Mouse (Mus musculus) E14TG2a.4 (cell line): ENCODE measurements around the gene Zbed5.
A peak's percentile ranks its signal among the peaks of the same experiment; 100 is the strongest.

ENCODE experiments used
- H3K27me3 ChIP-seq: 2 replicates; pipeline ENCODE4 v1.6.1; 2014; ENCODE audit warnings: low read length, control low read depth; ENCODE audit not compliant: insufficient read depth
- H3K36me3 ChIP-seq: 2 replicates; pipeline ENCODE4 v1.6.1; 2014; ENCODE audit warnings: low read length, control low read depth; ENCODE audit not compliant: insufficient read depth
- H3K4me1 ChIP-seq: replicated peaks from 2 replicates; pipeline ENCODE4 v1.6.1; 2014; ENCODE audit warnings: low read depth, low read length, control low read depth
- H3K4me3 ChIP-seq: replicated peaks from 2 replicates; pipeline ENCODE4 v1.5.1; 2014; ENCODE audit warnings: mild to moderate bottlenecking, low read length
- H3K9me3 ChIP-seq: 2 replicates; pipeline ENCODE4 v1.6.1; 2014; ENCODE audit warnings: low read length, control low read depth
- CTCF ChIP-seq: conservative IDR thresholded peaks from 2 replicates; pipeline ENCODE4 v1.5.1; 2014; ENCODE audit warnings: low read length
- NANOG ChIP-seq: IDR thresholded peaks from 2 replicates; pipeline ENCODE4 v1.6.1; 2014; ENCODE audit warnings: borderline replicate concordance, low read length, mixed read lengths
- POU5F1 ChIP-seq: IDR thresholded peaks from 2 replicates; pipeline ENCODE4 v1.6.1; 2014; ENCODE audit warnings: low read length, borderline replicate concordance

Zbed5 gene

DNA sequence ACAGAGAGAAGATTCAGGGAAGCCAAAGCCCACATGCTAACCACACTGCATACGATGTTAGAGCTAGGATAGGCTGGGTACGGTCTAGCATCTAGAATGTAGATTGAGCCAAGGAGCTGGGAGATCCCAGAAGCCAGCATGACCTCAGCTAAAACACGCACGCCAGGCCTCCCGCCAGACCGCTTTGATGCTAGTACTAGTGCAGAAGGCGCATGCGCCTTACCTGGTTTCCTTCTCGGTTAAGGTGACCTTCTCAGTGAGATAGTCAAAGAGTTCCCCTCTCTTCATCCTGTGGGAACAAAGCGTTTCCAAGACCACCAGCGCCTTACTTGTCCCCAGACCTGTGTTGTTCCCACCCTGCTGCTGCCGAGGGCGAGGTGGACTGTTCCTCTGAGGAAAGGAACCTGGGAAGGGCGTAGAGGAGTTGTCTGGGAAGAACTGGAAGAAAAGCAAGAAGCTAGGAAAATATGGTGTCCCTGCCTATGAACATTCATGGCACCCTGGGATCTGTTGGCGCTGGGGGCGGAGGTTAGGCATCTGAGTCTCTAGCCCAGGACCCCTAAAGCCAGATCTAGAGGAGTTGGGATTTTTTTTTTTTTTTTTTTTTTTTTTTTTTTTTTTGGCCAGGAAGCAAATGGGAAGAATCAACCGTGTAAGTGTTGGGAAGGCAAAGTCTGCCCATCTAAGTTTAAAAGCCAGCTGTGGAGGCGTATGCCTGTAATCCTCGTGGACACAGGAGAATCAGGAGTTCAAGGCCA is 26.1 kb upstream of the Zbed5 start:
- Histone ChIP-seq H3K27me3 (no peaks in the 10 kb centered on the region), H3K4me3 (peak overlapping the region; percentile 51; the same call in 1 of the 2 replicates), H3K4me1 (peaks cover 55% of the 10 kb centered on the region), H3K9me3 (no peaks in the 10 kb centered on the region), H3K36me3 (no peaks in the 10 kb centered on the region)
- no peak for TF ChIP-seq CTCF
- no peak for TF ChIP-seq NANOG
- TF ChIP-seq POU5F1: no peak

DNA sequence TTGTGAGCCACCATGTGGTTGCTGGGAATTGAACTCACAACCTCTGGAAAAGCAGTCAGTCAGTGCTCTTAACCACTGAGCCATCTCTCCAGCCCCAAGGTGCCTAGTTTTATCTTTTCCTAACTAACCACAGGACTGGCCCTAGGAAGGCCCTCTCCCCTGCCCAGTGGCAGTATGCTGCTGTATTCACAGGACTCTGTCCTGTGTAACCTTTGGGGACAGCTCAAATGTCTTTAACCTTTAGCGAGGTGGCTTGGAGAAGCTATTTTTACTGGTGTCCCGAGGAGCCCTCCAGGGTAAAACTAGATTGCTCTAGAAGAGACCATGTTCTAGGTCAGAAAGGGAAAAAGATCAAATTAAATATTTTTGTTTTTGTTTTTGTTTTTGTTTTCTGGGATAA is 24.3 kb upstream of the Zbed5 start:
- Histone ChIP-seq H3K4me1 (peaks cover 51% of the 10 kb centered on the region), H3K4me3 (no peak overlapping the region), H3K36me3 (no peaks in the 10 kb centered on the region), H3K9me3 (no peaks in the 10 kb centered on the region), H3K27me3 (no peaks in the 10 kb centered on the region)
- no peak for TF ChIP-seq NANOG
- no peak for TF ChIP-seq POU5F1
- no peak for TF ChIP-seq CTCF

DNA sequence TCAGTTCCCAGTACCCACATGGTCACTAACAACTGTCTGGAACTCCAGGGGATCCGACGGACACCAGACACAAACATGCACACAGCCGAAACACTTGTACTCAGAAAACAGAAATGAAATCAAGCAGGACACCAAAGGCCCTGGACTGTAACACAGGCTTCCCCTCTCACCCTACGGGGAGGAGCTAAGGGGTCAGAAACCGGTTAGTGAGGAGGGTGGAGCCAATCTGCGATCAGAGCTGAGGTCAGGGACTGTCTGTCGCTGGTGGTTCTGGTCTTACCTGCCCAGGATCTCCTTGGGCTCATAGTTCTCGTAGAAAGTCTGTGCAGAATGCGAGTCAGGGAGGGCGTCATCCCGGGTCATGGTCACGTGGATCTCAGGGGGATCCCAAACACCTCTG is 21.6 kb upstream of the Zbed5 start:
- Histone ChIP-seq H3K36me3 (no peaks in the 10 kb centered on the region), H3K9me3 (no peaks in the 10 kb centered on the region), H3K4me3 (peak overlapping the region; percentile 62), H3K4me1 (peaks cover 48% of the 10 kb centered on the region), H3K27me3 (no peaks in the 10 kb centered on the region)
- TF ChIP-seq CTCF (no peak), POU5F1 (no peak), NANOG (no peak)

DNA sequence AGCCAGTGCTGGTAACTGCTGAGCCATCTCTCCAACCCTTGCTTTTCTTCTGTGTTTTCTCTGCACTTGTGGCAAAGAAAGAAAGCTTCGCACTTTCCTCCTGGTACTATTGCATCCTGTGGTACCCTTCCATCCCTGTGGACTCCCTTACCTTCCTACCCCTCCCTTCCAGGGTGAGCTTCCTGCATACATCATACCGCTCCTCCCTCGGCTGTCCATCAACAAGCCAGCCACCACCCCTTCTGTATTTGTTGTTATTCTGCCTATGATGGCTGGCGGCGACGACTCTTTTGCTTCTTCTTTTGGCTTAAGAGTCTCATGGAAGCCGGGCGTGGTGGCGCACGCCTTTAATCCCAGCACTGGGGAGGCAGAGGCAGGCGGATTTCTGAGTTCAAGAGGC is 20.4 kb upstream of the Zbed5 start:
- Histone ChIP-seq H3K4me1 (peaks cover 36% of the 10 kb centered on the region), H3K9me3 (no peaks in the 10 kb centered on the region), H3K4me3 (peak overlapping the region; percentile 67), H3K27me3 (no peaks in the 10 kb centered on the region), H3K36me3 (peaks cover 5% of the 10 kb centered on the region)
- no peak for TF ChIP-seq NANOG
- TF ChIP-seq CTCF: no peak
- no peak for TF ChIP-seq POU5F1

DNA sequence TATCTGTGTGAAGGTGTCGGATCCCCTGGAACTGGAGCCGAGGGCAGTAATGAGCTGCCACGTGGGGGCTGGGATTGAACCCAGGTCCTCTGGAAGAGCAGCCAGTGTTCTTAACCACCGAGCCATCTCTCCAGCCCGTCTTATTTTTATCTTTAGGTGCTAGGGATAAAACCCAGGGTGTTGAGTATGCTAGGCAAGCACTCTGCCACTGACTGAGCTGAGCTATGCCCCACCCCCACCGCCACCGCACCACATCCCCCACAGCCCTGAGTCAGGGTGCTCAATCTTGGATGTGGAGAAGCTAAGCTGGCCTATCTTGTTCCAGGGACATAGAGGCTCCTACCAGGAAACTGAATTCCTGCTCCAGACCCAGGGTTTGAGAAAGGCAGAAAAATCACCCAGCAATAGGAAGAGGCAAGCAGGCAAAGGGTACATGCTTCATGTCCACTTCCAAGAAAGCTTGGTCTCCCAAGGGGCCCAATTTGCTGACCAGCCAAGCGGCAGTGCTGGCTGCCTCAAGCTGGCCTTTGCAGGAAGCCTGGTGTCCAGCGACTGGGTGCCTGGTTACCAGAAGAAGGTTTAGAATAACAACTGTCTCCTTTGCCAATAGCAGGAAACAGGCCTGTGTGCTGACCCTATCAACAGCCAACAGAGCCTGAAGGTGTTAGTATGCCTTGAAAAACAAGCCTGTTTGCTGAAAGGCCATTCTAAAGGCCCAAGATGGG is 17.6 kb upstream of the Zbed5 start:
- peaks cover 32% of the 10 kb centered on the region for H3K36me3 ChIP-seq
- TF ChIP-seq CTCF (no peak), POU5F1 (no peak), NANOG (no peak)
- H3K27me3 ChIP-seq: no peaks in the 10 kb centered on the region
- H3K4me1 ChIP-seq: peaks cover 35% of the 10 kb centered on the region
- H3K9me3 ChIP-seq: no peaks in the 10 kb centered on the region
- no peak overlapping the region for H3K4me3 ChIP-seq

DNA sequence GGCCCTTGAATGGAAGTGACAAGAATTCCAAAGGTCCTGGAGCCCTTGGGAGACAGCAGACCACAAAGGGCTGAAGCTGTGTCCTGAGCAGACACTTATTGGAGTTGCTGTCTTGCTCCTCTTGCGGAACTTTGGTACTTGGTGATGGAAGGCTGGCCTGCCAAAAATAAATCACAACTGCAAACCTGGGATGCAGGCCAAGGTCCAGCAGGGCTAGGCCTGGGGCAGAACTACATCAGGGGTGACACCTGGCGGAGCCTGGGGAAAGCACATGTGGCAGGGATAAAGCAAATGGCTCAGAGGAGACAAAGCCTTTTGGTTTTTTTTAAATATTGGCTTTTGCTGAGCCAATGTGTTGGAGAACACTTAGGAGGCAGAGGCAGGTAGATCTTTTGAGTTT is 16.6 kb upstream of the Zbed5 start:
- TF ChIP-seq POU5F1: no peak
- TF ChIP-seq CTCF: peak; percentile 68
- Histone ChIP-seq H3K4me1 (peaks cover 32% of the 10 kb centered on the region), H3K9me3 (no peaks in the 10 kb centered on the region), H3K27me3 (no peaks in the 10 kb centered on the region), H3K36me3 (peaks cover 40% of the 10 kb centered on the region), H3K4me3 (no peak overlapping the region)

DNA sequence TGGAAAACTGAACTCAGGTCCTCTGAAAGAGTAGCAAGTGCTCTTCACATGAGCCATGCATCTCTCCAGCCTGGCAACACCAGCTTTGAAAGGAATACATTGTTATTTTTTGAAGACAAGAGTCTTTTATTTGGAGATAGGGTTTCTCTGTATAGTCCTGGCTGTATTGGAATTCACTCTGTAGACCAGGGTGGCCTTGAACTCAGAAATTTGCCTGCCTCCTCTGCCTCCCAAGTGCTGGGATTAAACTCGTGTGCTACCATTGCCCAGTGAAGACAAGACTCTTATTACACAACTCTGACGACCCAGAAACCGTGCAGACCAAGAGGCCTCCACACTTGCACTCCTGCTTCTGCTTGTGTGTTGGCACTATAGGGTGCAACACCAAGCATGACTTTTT is 15.6 kb upstream of the Zbed5 start:
- TF ChIP-seq POU5F1 (no peak), CTCF (no peak), NANOG (no peak)
- Histone ChIP-seq H3K4me3 (no peak overlapping the region), H3K27me3 (no peaks in the 10 kb centered on the region), H3K9me3 (no peaks in the 10 kb centered on the region), H3K36me3 (peaks cover 50% of the 10 kb centered on the region), H3K4me1 (peaks cover 34% of the 10 kb centered on the region)

DNA sequence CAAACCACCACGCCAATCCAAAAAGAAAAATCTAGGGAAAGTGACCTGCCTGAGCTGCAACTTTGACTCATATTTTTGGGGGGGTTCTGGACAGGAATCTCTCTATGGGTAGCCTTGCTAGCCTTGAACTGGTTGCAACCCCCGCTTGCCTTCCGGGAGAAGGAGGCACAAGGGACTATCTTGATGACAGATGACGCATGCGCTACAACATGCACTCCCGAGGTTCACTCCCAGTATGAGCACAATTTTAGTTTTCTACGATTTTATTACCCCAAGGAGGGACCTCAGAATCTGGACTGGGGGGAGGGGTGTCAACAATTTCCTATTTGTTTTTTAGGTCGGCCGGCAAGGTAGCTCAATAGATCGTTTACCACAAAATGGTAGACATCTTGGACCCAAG is 9.3 kb upstream of the Zbed5 start:
- TF ChIP-seq CTCF (no peak), POU5F1 (no peak), NANOG (no peak)
- Histone ChIP-seq H3K9me3 (peaks cover 9% of the 10 kb centered on the region), H3K36me3 (peaks cover 41% of the 10 kb centered on the region), H3K27me3 (no peaks in the 10 kb centered on the region), H3K4me1 (peaks cover 47% of the 10 kb centered on the region), H3K4me3 (peak overlapping the region; percentile 96)
